Mouse (Mus musculus) megakaryocyte, adult 5-6 weeks (primary cell): Measurements from ENCODE around the gene Zfp507. TPM values are rescaled to one million over a fixed set of nuclear protein-coding genes. Genes with fewer than 3 reads are reported as not detected.

Source experiments
- ATAC-seq: 2 replicates; pipeline ENCODE4 v1.8.0; 2016; ENCODE audit warnings: mild to moderate bottlenecking, inconsistent platforms; ENCODE audit not compliant: poor library complexity, severe bottlenecking
- total RNA-seq, 2 experiments: library from RNA; stranded (forward) in 1 of 2; stranded (reverse) in 1 of 2; fragments of 153-499, 151-499 nt in 1 of 2; fragments of 221-1000, 200-1000 nt in 1 of 2; gene quantifications; 2 replicates each; pipeline versions ENCODE4 v1.2.3 to v1.2.4; 2015 to 2017

Zfp507 gene
- total RNA-seq, 2 experiments from 2014 or later = 1.4 TPM

GRCm38 (mm10) chr7:35785579-35785978 is 17.2 kb downstream of the Zfp507 start:
- no peak for ATAC-seq

- ATAC-seq = no peak
Measured at GRCm38 (mm10) chr7:35782252-35782651, 20.6 kb downstream of the Zfp507 start.

- ATAC-seq = no peak
Measured at GRCm38 (mm10) chr7:35774127-35774526, 28.7 kb downstream of the Zfp507 start.

- no peak for ATAC-seq
Measured at GRCm38 (mm10) chr7:35772347-35772746, 30.5 kb downstream of the Zfp507 start.

- ATAC-seq = no peak
Measured at GRCm38 (mm10) chr7:35771106-35771505, 31.7 kb downstream of the Zfp507 start.

GRCm38 (mm10) chr7:35770122-35770521 is 32.7 kb downstream of the Zfp507 start:
- ATAC-seq = no peak

GRCm38 (mm10) chr7:35764461-35764860 is 38.3 kb downstream of the Zfp507 start:
- ATAC-seq = no peak

- no peak for ATAC-seq
Measured at GRCm38 (mm10) chr7:35761801-35762200, 41.0 kb downstream of the Zfp507 start.

GRCm38 (mm10) chr7:35759602-35760001 is 43.2 kb downstream of the Zfp507 start:
- ATAC-seq = no peak

- peak; percentile 41; the same call in 1 of the 2 replicates for ATAC-seq
Measured at GRCm38 (mm10) chr7:35756510-35757440, 46.0 kb downstream of the Zfp507 start.

GRCm38 (mm10) chr7:35754886-35755168 is 48.0 kb downstream of the Zfp507 start:
- no peak for ATAC-seq

- peak; percentile 85 for ATAC-seq
Measured at GRCm38 (mm10) chr7:35754033-35754885, 48.5 kb downstream of the Zfp507 start, which contains the start of gene Dpy19l3. Dpy19l3 (minus strand) TSS chr7:35754454.

- ATAC-seq = no peak
Measured at GRCm38 (mm10) chr7:35753319-35754032, 49.3 kb downstream of the Zfp507 start.

- peak; percentile 55 for ATAC-seq
Measured at GRCm38 (mm10) chr7:35750873-35751272, 51.9 kb downstream of the Zfp507 start.

GRCm38 (mm10) chr7:35747397-35747964 is 55.3 kb downstream of the Zfp507 start:
- no peak for ATAC-seq

- no peak for ATAC-seq
Measured at GRCm38 (mm10) chr7:35746686-35747396, 56.0 kb downstream of the Zfp507 start.

- no peak for ATAC-seq
Measured at GRCm38 (mm10) chr7:35745281-35745702, 57.5 kb downstream of the Zfp507 start.

- ATAC-seq = no peak
Measured at GRCm38 (mm10) chr7:35744771-35745170, 58.0 kb downstream of the Zfp507 start.

- ATAC-seq = no peak
Measured at GRCm38 (mm10) chr7:35742310-35742709, 60.5 kb downstream of the Zfp507 start.

GRCm38 (mm10) chr7:35741858-35742257 is 60.9 kb downstream of the Zfp507 start:
- ATAC-seq = no peak
